Mouse (Mus musculus): ENCODE results near the gene Sh3tc1.

Sh3tc1 gene

DNA sequence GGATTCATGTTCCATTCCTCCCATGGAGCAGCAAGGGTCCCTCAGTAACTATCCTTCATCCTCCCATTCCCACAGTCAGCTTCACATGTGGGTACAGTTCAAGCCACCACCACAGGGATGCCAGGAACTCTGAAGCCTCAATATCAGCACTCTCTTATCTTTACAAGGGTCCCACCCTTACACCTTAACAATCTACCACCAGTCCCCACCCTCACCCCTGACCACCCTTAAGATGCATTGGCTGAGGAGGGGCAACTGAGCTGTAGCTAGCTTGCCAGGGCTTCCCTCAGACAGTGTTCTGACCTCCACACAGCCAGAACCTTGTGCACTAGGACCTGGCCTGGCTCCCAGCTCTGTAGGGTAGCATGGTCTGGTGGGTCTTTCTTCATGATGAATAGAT, 20.4 kb downstream of the Sh3tc1 start:
- no peak for DNase-seq

DNA sequence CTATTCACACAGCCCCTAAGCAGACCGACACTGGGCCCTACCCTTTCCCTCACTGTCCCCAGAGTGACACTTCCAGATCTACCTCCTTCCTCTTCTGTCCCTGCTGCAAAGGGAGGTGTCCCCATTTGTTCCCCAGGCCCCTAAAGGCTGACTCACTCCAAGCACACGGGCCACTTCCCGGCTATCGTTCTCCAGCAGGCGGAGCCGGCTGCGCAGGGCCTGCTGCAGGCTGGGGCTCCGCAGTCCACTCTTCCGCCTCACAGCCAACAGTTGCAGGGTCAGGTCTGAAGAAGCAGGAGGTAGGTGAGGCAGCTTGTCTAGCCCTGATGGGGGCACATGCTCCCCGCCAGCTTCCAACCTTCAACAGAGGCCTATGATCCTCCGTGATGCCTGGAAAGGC, 21.0 kb downstream of the Sh3tc1 start:
- DNase-seq, result no peak

DNA sequence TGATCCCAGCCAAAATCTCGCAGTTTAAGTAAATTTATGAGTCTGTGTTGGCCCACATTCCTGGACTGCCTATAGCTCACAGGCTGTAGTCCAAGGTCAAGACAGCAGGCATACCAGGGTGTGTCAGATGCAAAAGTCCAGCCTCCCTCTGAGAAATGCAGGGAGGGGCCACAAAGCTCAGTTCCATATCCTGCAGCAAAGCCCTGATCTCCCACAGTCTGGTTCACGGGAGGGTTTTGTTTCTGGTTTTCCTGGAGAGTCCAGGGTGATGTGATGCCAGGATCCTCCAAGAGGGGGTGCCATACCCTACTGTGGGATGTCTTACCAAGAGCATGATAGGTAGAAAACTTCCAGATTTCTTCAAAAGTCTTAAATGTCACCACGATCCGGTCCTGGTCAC, 21.8 kb downstream of the Sh3tc1 start:
- DNase-seq, result peak; percentile 67

DNA sequence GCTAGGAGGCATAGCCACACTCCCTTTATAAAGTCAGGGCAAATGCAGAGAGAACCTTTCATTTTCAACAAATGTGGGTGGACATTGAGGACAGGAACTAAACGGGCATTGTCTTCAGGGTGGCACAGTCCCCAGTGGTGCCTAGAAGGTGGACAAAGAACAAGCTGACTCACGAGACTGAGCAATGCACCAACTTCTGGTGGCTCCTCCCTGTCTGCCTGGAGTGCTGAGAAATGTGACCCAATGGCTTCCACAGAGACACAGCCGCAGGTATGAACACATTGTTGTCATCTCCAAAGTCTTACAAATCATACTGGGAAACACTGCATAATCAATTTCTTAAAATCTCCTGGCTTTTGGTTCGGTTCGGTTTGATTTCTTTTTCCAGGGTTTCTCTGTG, 22.3 kb downstream of the Sh3tc1 start:
- no peak for DNase-seq

DNA sequence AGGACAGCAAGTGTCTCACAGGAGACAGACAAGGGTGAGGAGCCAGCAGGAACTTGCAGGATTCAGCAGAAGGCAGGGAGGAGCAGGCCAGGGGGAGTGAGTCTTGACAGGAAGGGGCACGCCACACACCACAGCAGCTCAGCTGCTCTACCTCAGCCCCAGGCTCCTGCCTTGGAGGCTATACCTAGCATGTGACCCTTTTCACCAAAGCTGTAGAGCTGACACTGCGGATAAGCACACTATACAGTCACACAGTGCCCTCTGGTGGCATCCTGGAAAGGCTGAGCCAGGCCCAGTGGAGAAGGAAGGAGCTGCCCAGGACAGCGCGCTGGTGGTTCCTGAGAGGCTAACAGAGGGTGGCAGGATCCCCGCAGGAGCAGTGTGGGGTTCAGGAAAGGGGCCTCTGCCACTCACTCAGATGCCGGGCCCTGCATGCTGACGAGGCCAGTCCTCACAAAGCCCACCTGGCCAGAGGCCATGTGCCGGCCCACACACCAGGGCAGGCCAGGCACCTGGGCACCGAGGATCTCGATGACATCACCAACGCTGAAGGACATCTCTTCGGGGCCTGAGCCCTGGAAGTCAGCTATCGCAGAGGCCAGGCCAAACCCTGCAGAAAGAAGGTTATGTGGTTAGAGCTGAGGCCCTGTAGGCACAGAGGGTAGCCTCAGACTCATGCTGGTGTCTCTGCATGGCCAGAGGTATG, 26.0 kb downstream of the Sh3tc1 start:
- DNase-seq, result peak; percentile 80

DNA sequence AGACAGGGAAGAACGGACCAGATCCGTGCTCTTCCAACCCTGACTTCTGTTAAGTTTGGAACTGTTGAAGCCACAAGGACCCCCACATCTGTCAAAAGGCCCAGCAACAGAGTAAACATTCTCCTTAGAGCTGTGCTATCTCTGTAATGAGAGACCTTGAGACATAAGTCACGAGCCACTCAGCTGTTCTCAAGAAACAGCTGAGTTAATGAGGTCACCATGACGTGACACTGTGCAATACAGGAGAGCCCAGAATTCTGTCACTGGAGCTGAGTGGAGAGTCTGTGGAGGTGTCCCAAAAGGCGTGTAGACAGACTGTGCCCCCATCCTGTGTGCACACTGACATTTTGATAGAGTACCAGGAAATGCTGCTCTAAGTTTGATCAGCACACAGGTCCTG, 27.3 kb downstream of the Sh3tc1 start:
- DNase-seq, result no peak

DNA sequence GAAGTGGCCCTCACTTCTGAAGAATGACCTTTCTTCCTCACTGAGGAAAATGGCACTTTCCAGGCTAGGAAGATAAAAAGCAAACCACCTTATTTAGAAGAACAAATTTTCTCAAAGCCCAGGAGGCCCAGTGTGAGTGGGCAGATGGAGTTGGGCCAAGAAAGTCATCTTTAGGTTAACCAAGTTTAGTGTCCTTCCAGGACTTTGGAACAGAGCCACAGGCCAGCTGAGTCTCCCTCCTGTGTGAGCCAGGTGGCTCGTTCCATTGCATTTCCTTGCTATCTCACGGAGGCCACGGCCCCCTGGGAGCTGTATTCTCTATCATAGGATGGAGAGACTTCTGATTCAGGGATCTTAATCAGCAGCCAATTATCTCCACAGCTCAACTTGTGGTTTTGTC, 28.9 kb downstream of the Sh3tc1 start:
- DNase-seq, result no peak

DNA sequence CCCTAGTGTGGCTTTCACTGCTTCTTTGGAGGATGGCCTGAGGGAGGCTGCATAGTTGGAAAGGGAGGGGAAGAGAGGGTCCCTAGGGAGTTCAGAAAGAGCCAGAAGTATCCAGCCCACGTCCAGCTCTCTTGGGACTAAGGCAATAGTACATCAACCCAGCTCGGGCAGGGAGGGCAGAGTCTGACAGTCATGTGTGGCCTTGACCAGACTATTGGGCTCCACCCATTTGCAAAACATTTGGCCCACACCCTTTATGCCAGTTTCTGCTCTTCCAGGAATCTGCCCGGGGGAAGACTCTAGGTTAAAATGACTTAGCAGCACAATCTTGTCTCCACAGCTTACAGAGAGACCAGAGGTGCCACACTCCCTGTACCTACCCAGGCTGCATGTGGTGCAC, 29.3 kb downstream of the Sh3tc1 start:
- DNase-seq, result no peak

DNA sequence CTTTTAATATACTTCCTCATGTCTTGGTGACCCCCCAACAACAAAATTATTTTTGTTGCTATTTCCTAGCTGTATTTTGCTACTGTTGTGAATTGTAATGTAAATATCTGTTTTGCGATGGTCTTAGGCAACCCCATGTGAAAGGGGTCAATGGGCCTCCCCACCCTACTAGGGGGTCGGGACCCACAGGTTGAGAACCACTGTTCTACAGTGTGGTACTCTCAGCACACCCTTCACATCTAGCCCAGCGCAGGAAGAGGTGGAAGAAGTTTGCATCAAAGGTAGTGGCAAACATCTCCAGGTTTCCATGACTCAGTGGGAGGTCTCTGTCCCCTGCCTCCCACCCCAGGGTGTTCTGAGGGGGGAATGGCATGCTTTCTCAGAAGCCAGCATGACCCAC, 34.4 kb downstream of the Sh3tc1 start:
- no peak for DNase-seq

DNA sequence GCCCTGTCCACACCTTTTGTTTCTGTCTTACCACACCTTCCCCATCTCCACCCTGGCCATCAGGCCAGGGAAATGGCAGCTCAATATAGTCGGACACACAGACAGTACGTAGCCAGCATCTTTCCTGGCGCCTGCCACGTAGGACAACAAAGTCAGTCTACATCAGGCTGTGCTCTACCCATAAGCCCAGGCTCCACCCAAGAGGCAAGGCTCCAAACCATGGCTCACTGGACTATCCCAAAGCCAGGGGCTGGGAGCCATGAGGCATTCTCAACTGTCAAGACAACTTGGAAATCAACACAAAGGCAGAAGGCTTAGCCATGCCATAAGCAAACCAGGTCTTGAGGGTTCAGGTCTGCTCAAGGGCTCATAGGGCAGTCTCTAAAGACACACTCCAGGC, 36.0 kb downstream of the Sh3tc1 start:
- DNase-seq, result no peak

DNA sequence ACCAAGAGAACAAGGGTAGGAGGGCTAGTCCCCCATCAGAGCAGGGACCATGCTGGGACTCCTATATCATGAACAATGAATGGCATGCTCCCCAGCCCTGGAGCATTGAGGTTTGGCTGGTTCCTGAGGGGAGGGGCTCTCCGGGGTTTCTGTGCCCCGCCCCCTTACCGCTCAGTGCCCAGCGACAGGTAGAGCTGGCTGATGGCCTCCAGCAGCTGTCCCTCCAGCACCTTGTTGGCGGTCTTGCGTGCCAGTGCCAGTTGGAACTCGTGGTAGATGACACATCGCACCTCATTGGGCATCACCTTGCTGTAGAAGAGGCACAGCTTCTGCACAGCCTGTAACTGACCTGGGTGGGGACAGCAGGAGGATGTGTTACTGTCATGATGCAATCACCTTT, 36.6 kb downstream of the Sh3tc1 start:
- DNase-seq, result no peak

DNA sequence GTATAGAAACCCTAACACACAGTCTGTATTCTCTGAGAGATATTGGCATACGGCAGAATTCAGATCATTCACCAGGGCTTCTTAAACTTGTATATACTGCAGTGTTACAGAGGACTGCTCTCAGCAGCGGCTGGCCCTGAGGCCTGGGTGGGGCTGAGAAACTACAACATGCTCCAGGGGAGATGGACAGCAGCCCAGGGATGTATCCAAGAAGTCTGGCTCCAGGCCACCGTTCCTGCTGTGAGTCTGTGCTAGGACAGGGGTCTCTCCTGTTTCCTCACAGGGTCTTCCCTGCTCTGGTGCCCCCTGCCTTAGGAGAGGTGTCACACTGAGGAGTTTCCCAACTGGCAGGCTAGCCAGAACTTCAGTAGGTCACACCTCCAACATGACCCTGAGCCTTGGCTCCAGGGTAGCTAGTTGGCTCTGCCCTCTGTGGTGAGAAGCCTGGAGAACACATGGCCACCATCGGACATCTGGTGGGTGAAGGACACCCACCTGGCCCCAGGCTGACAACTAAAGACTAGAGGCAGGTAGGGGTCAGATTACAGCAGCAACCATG, 37.1 kb downstream of the Sh3tc1 start:
- DNase-seq, result no peak

DNA sequence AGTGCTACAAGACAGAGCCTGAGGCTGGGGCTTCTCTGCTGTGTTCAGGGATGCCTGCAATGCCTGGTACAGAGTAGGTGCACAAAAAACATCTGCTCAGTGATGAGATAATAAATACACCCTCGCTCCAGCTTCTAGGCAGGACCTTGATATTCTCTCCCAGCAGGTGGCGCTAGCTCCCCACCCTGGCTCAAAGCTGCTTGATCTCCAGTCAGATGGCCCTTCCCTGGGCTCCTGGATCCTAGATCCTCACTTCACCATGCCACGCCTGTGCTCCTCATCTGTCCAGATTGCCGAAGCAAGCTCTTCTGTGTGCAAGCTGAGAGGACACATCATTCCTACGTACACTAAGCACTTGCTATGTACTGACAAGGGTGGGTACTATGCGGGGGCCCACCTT, 38.7 kb downstream of the Sh3tc1 start:
- peak; percentile 84 for DNase-seq

DNA sequence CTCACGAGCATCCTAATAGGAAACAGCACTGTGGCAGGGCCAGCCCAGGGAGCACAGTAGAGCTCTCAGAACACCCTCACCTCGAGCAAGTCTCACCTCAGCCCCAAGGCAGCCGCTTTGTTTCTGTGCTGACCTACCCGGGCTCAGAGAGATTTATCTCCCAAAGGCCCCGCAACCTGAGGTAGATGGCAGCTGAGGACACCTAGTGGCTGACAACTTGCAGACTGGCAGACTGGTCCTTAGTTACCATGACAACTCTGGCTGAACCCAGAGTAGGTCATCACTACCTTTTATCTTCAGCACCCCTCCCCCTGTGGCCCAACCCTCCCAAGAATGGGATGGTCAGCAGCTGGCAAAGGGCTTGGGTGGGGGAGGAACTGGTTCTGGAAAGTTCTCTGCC, 44.0 kb downstream of the Sh3tc1 start:
- DNase-seq, result no peak

DNA sequence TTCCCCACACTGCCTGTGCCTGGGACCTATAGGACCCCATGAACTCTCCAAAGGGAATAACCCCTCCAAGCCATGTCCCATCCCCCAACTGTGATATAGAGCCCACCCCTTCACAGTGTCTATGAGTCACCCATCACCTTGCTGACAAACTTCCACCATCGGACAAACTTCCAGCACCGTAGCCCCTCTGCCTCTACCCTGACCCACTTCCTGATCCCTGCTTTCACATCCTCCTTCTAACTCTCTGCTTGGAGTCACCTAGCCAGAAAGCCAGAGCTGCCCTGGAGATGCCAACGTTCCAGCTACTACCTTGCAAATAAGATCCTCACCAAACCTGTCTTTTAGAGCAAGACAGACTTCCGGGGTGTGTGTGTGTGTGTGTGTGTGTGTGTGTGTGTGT, 46.1 kb downstream of the Sh3tc1 start:
- DNase-seq, result no peak

DNA sequence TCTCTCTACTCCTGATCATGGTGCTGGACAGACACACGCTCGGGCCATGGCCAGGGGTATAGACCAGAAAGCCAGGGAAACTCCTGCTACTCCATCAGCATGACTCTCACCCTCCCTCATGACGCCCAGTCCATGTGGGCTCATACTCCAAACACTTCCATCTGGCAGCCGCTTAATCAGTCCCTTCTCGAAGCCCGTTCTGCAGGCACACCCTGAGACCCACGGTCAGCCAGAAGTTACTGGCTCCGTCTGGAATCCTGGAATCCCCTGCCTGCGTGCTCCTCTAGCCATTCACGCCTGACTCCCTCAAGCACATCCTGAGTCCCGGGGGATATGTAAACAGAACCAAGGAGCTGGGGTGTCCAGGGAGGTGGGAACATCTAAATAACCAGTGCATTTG, 48.5 kb downstream of the Sh3tc1 start:
- no peak for DNase-seq

DNA sequence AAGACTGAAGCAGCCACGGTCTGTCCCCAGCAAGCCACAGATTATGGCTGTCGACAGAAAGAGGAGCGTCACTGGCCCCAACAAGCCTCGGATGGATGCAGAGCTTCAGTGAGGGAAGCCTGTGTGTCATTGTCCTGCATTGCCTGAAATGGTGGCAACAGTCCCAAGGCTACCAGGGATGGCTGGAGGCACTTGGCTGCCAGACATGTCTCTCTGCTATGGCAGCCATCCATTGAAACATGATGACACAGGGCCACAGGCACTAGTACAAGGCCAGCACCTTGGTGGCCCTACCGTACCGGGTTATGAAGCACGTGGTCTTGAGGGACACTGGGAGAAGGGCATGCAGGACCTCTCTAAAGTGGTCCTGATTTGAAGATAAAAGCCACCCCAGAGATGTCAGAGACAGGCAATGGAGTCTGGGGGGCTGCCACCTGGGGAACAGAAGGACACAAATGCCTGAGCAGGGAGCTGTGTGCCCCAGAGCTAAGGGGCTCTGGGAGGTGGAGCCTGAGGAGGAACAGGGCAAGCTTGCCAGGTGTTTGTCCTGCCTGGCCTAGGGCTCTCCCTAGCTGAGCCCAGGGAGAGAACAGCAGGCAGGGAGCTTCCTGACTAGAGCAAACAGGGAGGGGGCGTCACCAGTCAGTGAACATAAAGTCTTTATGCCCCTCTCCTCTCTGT, 49.2 kb downstream of the Sh3tc1 start:
- DNase-seq, result no peak

DNA sequence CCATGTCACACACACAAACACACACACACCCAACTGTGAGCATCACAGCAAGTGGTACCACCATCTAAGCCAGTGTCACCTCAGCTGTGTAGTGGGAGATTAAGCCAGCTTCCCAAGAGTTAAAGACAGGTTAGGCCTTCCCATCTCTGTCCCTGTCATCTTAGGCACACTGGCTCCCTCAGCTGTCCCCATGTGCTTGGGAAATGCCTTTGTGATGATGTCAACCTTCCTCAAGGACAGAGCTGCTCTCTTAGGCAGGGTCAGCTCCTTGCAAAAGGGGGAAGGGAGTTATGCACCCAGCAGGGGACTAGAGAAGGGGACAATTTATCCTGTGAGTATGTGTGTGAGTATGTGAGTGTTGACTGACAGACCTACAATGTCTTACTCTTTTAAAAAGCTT, 50.4 kb downstream of the Sh3tc1 start:
- no peak for DNase-seq

DNA sequence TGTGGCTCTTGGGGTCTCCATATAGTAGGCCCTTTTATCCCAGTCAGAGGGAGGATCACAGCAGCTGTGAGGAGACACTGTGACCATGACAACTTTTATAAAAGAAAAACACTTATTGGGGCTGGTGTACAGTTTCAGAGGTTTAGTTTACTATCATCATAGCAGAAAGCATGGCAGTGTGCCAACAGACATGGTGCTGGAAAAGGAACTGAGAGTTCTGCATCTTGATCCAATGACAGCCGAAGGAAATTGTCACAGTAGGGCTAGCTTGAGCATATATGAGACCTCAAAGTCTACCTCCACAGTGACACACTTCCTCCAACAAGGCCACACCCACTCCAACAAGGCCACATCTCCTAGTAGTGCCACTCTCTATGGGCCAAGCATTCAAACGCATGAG, 50.9 kb downstream of the Sh3tc1 start:
- peak; percentile 44 for DNase-seq

DNA sequence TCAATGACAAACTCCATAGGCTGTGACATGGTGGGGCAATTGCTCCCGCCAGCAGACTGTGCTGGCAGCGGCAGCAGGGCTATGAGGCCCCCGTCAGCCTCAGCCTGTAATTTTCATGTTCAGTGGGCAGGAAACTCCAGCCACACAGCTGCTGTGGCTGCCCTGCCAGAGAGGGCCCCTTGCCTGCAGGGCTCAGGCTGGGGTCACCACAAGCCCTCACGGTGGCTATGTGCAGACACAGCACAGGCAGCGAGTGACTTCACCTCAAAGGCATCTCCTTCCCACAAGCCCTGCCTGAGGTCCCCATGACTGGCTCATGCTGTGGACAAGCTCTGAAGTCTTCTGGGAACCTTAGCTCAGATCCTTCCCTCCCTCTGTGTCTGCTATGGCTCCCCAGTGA, 52.7 kb downstream of the Sh3tc1 start:
- DNase-seq, result no peak

DNA sequence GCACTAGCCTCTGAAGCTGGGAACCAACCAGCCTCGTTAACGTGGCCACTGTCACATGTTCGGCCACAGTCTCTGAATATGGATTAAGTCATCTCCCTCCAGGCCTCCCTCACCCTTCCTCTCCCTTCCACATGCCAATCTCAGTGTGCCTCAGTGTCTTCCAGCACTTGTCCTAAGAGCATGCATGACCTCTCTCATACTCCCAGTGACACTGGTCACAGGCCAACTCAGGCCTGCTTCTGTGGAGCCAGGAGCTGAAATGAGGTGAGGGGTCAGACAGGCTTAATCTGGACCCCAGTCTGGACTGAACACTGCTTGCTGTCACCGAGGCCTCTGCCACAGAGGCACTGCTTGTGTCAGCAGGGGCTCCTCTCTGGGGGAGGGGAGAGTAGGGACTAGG, 53.5 kb downstream of the Sh3tc1 start:
- DNase-seq, result no peak

DNA sequence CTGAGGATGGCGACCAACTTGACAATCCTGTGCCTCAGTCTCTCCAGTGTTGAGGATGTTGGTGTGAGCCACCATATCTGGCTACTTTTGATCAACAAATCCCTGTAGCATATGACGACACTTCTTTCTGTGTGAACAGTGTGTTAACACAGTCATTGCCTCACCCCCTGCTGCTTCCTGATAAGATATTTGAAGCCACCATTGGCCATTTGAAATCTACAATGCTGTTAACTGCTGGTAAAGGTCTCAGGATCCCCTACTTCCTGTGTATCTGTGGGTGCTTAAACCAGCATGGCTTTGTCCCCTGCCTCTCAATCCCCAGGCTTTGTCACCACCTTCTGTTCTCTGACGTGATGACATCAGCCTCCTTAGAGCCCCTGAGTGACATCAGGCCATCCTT, 54.7 kb downstream of the Sh3tc1 start:
- no peak for DNase-seq

DNA sequence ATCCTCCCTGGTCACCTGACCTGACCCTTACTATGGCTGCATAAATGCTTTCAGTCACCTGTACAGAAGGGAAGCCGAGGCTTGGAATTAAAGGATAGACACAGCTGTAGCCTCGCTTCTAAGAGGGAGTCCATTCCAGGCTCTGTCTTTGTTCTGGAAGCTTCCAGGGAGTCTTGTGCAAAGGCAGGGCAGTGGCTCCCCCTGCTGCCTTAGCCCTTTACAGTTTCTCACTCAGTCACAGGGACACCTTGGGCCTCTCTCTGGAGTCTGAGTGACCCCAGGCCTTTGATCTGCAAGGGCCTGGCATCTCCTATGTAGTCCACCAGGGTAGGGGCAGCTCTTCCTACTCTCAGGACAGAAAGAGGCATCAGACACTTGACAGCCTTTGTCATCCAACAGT, 58.8 kb downstream of the Sh3tc1 start:
- peak; percentile 69 for DNase-seq

DNA sequence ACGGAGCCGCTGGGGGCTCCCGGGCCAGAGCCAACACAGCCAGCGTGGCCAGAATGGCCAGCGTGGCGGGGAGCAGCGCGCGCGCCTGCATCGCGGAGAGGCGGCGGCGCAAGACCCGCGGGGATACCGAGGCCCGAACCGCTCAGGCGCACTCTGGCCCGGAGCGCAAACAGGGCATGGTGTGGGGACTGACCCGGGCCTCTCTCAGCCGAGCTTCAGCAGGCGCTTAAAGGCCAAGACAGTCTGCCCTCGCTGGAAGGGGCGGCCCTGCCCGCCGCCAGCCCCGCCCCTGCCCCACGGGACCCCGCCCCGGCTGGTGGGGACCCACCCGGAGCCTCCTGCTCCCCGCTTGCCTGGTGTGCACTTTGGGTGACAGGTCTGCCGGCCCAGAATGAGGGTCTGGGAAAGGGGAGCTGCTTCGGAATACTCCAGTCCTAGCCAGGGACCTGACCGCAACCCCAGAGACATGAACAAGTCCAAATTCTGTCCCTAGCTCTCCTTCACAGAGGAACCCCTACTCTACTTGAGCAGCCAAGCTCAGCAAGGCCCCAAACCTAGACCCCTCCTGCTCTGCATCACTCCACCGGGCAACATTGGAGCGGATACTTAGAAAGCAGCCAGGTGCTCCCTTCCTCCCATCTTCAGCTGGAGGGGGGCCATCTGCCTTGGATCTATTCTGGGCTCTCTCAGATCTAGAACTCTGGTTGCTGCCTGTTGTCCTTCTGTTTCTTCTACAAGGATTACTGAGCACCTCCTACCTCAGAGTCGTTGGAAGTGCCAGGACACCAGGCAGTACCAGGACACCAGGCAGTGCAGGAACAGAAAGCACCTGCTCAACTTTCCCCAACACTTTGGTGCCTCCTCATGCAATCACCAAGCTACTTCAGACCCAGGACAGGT, 60.3 kb downstream of the Sh3tc1 start, which contains the start of gene Htra3:
Gene Htra3, minus strand, starts transcription at position 527 of the 900 bp plus-strand sequence.
- DNase-seq, result peak; percentile 55
